Mouse (Mus musculus) layer of hippocampus, adult 8-10 months (tissue): ENCODE data around the gene Kif17. TPM values are rescaled to one million over a fixed set of nuclear protein-coding genes. Genes with fewer than 3 reads are reported as not detected.
"Not testable (repeated sequence)": the region's sequence is repeated elsewhere in the genome, so short reads cannot be mapped to it uniquely, and the experiment has no call there.

Source experiments
- DNase-seq, 2 experiments: peaks; one replicate each; pipeline ENCODE4 v3.0.0; 2022; ENCODE audit warnings: low spot score in 2 of 2
- total RNA-seq, 4 experiments: library from RNA; stranded (reverse); gene quantifications; 2 replicates each; pipeline ENCODE4 v1.2.4; 2022

Gene Kif17
- total RNA-seq, 4 experiments from 2014 or later: 20.7 to 27.0 (median 23.2) TPM

DNA sequence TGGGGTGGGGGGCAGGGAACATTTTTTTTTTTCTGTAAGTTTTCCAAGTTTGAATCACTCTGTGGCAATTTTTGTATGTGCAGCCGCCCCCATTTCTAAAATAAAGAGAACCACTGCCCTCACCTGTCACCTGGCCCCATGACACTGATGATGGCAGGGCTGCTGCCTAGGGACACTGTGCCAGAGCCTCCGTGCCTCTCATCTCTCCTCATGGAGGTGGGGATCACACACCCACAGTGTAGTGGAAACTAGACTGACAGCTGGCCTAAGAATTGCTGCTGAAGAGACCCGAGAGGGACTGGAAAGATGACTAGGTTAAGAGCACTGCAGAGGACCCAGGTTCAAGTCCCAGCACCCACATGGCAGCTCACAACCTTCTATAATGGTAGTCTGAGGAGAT is 61.9 kb downstream of the Kif17 start:
- DNase-seq: no peak

DNA sequence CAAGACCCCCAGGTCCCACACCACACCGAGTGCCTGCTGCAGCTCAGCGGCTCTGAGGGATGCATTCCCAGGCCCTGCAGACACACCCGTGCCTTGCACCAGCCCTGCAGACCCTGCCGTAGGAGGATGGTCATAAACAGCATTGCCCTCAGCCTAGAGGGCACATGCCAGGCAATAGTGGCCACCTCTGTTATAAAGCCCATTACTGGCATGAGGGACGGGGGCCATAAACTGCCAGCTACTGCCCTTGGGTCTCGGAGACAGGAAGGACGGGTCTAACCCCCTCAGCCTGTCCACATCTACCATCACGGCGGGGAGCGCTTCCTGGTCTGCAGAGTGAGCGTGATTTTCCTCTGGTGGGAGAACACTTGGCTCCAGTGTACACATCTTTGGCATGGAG is 62.8 kb downstream of the Kif17 start:
- DNase-seq: no peak

DNA sequence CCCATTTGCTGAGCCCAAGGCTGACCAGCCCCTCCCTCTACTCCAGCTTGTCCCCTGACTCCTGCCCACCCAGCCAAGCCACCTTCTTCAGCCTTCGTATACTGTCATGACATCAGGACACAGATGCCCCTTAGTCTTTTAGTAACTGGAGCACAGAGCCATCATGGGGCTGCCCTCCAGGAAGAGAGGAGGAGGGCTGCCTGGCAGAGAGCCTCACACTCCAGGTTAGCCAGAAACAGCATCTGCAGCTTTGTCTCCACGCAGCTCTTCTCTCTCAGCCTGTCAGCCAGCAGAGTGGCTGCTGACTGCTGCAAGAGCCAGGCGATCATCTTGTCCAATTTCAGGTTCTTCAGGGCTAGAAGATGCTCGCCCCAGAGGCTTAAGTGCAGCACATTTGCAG is 63.6 kb downstream of the Kif17 start:
- no peak for DNase-seq

DNA sequence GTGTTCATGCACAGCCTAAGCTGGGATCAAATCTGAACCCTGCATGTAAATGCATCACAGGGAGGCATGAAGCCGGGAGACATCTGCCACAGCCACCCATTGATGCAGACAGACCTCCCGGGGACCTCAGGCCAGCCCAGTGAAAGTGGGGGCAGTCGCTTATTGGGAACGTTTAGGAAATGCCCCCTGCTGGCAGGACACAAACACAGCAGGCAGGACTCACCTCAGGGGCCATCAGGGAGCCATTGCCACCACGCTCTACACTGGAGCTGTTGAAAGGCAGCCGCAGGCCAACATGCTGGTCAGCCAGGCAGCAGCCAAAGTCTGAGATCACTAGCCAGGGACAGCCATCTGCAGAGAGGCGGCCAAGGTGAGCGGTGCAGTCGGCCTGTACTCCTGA is 65.5 kb downstream of the Kif17 start:
- no peak for DNase-seq

DNA sequence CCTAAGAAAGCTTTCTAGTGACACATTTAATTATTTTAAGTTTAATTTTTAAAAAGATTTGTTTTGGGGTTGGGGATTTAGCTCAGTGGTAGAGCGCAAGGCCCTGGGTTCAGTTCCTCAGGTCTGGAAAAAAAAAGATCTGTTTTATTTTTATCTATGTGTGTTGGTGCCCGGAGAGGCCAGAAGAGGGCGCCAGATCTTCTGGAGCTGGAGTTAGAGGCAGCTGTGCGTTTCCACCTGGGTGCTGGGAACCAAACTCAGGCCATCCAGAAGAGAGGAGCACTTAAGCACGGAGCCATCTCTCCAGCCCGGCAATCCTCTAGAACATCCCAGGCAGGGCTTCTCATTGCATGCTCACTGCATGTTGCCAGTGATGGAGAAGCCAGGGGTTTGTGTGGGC is 66.1 kb downstream of the Kif17 start:
- no peak for DNase-seq

DNA sequence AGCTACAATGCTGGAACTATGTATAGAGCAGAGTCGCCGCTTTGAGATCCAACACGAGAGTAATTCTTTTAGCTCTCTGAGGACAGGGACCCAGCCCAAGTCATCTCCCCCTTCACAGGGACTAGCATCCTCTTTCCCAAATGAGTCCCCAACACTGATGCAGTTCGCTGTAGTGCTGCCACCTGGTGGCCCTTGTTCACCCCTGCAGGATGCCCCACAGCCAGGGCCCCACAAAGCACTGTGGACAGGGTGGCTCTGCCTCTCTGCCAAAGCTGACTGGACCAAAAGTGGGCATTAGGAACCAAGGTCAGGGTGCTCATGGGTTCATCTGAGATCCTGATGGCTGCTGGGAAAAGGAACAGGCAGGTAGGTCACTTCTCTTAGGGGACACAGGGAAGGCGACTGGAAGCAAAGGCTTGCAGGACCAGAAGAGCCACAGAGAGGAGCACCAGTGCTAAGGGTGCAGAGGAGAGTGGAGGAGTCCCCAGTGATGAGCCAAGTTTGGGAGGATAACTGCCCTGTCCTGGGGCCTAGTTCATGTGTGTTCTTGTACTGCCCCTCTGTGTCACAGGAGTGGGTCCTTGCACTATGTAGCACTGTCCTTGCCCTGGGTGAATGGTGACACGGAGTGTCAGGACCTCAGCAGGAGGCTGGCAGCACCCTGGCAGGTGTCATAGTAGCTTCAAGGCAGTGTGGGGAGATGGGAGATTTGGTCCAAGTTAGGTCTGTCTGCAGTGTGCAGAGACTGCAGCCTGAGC is 68.5 kb downstream of the Kif17 start:
- DNase-seq: peak in 1 of 2 experiments; percentile 59

DNA sequence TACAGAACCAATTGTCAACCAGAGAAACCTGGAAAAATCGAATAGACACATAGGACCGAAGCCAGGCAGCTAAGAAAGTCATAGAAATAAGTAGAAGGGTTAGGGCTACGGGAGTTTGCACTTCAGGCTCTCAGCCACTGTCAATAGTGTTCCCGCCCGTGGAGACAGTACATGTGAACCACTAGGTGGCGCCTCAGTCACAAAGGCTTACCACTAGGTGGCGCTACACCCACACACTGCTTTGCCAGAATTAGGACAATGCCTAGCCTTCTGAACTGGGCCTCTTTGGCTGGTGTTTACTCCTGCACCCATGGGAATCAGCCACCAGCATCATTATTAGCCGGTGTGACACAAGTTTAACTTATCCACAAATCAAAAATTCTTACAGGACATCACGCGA is 69.3 kb downstream of the Kif17 start:
- peak; percentile 85 to 92 for DNase-seq

DNA sequence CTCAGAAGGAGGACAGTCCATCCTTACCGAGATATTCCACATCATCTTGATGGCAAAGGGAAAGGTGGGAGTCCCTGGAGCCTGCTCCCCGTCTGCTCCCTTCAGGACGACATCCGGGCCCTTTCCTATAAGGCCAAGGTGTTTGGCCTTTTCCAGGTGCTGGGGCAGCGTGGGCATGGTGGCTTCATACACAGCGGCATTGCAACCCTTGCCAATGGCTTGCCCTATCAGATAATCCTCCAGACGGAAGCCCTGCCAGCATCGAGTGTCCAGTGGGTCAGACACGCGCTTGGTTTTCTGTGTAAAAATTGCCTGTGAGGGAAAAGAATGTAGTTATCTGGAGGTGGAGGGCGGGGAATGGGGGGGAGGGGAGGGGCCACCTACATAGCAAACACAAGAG is 70.5 kb downstream of the Kif17 start:
- DNase-seq: no peak

DNA sequence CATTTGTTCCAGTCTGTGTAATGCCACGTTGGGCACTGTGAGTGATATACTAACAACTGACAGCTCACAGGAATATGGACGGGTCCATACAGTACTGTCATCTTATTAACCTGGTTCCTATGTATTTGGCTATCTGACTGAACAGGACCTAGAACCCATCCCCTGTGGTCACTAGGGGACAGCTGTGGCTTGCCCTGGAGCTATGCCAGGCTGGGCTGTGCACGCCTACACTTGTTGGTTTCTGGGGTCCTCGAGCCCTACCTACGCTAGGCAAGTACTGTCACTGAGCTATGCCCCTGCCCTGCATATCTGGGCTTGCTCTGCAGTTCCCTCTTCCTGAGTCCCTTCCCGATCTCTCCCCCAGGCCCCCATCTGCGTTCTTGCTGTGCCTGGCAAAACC is 71.3 kb downstream of the Kif17 start:
- no peak for DNase-seq

DNA sequence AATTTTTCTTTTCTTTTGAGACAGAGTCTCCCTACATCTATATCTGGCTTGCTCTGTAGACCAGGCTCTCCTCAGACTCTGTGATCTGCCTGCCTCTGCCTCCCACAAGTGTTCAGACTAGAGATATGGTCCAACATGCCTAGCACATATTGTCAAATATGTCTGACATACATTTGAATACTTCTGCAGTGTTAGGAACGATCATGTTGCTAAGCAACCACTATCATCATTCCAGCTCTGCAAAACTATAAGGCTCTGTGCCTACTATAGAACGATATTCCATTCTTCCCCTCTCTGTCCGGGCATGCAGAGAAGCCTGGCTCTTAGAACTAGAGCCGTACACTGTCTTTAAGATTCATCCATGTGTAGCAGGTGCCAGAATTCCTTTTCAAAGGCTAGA is 72.5 kb downstream of the Kif17 start:
- DNase-seq: no peak

DNA sequence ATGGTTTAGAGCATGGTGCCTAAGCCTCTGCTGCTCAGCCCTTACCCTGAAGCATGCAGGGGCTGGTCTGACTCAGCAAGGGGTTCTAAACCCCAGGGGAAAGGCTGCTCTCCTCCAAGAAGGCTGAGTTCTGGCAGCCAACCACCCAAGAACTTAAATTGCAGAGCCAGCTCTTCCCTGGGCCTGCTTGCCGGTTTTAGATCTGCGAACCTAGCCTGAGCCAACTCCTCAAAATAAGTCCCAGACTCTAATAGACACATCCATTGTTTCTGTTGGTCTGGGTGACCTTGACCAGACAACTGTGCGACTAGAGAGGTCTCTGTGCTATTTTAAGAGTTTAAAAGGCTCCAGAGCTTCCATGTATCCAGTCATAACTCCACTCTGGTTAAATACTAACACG is 73.5 kb downstream of the Kif17 start:
- no peak for DNase-seq

DNA sequence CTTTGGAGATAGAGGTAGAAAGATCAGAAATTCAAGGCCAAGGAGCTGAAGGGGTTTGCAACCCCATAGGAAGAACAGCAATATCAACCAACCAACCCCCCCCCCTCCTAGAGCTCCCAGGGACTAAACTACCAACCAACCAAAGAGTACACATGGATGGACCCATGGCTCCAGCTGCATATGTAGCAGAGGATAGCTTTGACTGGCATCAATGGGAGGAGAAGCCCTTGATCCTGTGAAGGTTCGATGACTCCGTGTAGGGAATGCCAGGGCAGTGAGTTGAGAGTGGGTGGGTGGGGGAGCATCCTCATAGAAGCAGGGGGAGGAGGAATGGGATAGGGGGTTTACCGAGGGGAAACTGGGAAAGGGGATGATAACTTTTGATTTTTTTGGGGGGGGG is 74.2 kb downstream of the Kif17 start:
- no peak for DNase-seq

DNA sequence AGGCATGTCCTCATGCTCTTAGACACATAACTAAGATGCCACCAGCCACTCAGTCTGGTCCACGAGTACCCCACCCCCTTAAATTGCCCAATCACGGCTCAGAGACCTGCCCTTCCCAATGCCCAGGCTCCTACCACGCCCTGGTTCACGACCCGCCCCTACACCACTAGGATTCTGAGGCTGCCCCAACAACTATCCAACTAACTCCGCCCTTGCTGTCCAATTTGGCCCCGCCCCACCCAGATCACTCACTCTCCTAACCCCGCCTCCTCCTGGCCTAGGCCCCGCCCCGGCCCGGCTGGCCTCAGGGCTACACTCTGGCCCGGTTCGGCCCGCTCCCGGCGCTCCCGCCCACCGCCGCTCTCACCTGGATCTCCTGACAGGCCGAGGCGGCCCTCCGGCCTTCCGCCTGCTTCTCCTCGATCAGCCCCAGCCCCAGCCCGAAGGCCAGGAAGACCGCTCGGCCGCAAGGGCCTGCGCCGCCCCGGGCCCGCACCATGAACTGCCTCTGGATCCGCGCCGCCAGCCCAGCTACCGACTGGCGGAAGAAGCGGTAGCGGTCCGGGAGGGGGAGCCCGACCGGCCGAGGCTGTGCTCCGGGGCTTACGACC is 75.3 kb downstream of the Kif17 start:
- peak; percentile 90 to 91 for DNase-seq

DNA sequence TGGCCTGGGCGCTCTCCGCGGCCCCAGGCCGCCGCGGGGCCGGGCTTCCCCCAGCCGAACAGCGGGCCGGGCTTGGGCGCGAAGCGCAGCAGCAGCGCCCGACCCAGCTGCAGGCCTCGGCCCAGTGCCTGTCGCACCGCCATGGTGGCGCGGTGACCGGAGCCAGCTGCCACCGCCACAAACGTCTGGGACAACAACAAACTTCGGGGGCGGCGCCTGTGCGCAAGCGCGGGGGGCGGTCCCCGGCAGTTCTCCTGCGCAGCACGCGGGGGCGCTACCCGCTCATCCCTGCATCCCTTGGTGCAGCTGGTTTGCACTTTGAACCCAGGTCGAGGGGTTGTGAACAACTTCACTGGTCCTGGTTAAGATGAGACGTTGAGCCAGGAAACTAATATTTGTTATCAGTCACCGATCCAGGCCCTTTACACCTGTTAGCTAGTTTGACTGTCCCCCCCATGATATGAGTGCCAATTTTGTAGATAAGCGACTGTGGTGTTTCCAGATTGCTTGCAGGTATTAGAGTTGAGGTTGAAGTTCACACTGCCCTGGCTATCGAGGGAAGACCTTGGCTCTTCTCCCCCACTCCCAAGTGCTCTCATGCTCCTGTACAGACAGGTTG is 76.0 kb downstream of the Kif17 start, which contains the start of gene Pink1:
TSS of gene Pink1 (minus strand) at position 231 of the 619 bp plus-strand sequence.
- DNase-seq: peak; percentile 84 to 93

DNA sequence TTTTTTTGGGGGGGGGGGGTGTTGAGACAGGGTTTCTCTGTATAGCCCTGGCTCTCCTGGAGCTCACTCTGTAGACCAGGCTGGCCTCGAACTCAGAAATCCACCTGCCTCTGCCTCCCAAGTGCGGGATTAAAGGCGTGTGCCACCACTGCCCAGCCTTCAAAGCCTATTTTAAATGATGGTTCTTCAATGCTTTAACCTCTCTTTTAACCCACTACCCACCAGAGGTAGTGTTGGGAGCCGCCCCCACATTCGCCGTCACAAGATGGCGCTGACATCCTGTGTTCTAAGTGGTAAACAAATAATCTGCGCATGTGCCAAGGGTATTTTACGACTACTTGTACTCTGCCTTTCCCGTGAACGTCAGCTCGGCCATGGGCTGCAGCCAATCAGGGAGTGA is 76.9 kb downstream of the Kif17 start:
- not testable (repeated sequence) for DNase-seq

DNA sequence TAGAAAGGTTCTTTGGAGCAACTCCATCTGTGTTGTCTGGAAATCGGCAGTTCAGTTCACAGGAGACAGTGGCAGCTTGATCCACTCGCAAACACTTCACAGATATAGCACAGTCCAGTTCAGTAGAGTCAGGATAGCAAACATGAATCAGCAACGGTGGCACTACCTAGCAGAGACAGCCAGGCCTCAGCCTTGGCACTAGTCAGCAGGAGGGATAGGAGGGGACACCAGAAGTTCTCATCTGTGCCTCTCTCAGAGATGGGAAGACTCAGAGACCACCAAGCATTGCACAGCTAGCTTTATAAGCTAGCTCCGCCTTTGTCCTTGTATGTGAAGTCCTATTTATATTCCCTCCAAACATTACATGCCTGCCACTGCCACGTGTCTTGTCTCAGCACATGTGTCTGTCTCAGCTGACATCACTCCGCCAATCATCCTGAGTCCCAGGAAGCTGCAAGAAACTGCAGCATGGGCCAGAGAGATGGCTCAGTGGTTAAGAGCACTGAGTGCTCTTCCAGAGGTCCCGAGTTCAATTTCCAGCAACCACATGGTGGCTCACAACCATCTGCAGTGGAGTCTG is 77.7 kb downstream of the Kif17 start:
- no peak for DNase-seq

DNA sequence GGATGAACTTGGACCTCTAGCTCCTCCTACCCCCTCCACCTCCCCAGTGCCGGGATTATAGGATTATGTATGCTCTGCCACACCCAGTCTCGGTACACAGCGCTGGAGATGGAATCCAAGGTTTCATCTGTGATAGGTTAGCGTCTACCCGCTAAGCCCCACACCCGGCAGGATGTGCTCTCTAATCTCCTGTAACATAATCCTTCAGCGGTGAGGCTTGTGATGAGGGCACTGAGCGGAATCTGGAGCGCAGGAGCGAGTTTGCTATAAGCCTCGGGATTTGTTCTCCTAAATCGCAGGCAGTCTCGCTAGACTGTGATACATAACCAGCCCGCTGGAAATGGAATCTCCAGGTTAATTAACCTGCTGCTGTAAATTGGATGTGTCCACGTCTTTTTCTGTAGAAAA is 80.0 kb downstream of the Kif17 start:
- DNase-seq: no peak

DNA sequence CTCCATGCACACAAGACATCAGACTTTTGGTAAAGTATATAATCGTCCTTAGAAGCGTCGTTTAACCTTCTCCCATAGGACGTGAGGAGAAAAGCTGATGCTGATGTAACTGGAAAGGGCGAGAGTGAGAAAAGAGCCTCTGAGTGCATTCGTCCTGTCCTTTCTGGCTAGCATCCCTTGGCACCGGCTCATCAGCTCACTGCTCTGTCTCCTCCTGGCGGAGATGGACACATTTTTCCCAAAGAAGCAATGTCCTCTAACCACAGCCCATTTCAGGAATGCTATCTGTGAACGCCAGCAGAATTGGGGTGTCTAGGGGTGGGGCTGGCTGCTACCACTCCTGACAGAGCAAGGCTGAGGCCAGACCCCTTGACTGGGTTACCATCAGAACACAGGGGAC is 81.4 kb downstream of the Kif17 start:
- DNase-seq: no peak

DNA sequence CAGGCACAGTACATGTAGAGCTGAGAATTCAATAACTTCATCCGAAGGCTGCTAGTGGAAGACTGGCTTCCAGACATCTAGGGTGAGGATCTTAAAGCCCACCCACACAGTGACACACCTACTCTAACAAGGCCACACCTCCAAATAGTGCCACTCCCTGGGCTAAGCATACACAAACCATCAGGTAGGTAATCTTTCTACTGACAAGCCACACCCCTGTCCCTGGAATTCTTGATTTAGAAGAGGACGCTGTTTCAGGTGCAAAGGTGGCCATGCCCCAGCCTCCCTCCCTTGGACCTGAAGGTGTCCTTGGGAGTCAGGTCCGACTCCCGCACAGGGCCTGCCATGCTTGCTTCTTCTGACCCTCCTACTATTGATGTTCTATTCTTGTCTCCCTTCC is 82.9 kb downstream of the Kif17 start:
- DNase-seq: no peak

DNA sequence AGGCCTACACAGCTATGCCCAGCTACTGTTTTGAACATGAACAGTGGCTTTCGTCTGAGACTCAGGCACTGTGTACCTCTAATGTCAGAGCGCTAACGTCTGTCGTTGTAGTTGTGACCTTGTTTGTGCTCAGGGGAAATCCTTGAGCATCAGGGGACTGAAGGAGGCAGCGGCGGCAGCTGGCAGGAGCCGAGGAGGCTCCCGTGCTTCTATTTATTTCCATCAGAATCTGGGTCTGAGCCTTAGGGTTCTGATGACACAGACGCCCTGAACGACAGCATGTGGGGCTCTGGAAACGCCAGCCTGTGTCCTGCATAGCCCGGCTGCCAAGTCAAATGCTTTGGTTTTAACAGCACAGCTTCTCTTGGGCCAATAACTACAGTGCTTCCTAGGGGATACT is 84.8 kb downstream of the Kif17 start:
- DNase-seq: no peak

DNA sequence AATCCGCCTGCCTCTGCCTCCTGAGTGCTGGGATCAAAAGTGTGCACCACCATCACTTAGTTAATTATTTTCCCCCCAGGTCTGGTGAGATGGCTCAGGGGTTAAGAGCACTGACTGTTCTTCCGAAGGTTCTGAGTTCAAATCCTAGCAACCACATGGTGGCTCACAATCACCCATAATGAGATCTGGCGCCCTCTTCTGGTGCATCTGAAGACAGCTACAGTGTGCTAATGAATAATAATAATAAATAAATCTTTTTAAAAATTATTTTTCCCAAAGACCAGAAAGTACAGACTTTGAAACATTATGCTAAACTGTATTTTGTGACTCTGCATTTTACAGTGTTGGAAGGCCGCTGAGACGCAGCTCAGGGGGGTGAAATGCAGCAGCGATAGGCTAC is 85.4 kb downstream of the Kif17 start:
- DNase-seq: no peak

DNA sequence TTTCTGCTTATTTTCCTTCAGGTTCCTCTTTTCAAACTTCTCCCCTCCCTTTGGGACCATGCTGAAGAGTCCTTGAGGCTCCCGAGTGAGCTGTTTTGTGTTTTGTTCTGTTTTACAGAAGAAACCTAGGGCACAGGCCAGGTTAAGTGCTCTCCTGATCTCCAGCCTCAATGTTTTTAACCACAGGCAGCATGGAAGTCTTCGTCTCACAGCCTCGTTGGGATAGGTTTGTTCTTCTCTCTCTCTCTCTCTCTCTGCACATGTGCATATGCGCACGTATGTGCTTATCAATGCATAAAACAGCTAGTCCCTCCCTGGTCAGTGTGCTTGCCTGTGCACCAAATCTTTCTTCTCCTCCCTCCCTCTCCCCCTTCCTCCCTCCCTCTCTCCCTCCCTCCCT is 86.6 kb downstream of the Kif17 start:
- DNase-seq: no peak
